Mouse (Mus musculus) stomach, embryonic 14.5 days (tissue): ENCODE measurements around the gene Chd5. TPM values are rescaled to one million over a fixed set of nuclear protein-coding genes. Genes with fewer than 3 reads are reported as not detected.

Source experiments
- ATAC-seq: fragments of 200-750 bp; cut with Nextera tagmentation; 2 replicates; pipeline ENCODE4 v1.8.0; 2017; ENCODE audit warnings: low read depth, moderate TSS enrichment; ENCODE audit not compliant: insufficient number of reproducible peaks, insufficient read depth, low FRiP score
- H3K27ac ChIP-seq: fragments of 300-500 bp; sonication (generic); 2 replicates; pipeline ENCODE4 v1.5.1; 2014; ENCODE audit warnings: mild to moderate bottlenecking, low read length, moderate library complexity, mixed read lengths
- H3K27me3 ChIP-seq: fragments of 300-500 bp; sonication (generic); 2 replicates; pipeline ENCODE4 v1.6.1; 2014; ENCODE audit warnings: low read length, control low read depth, mixed read lengths; ENCODE audit not compliant: control insufficient read depth, insufficient read depth
- H3K36me3 ChIP-seq: fragments of 300-500 bp; sonication (generic); 2 replicates; pipeline ENCODE4 v1.6.1; 2014; ENCODE audit warnings: mild to moderate bottlenecking, control low read depth, low read length, moderate library complexity, mixed read lengths; ENCODE audit not compliant: control insufficient read depth, insufficient read depth
- H3K4me1 ChIP-seq: fragments of 300-500 bp; sonication (generic); 2 replicates; pipeline ENCODE4 v1.6.1; 2014; ENCODE audit warnings: low read length, control low read depth, mixed read lengths; ENCODE audit not compliant: control insufficient read depth, insufficient read depth
- H3K4me2 ChIP-seq: fragments of 300-500 bp; sonication (generic); replicated peaks from 2 replicates; pipeline ENCODE4 v1.6.1; 2014; ENCODE audit warnings: low read depth, low read length, control low read depth
- H3K4me3 ChIP-seq: fragments of 300-500 bp; sonication (generic); 2 replicates; pipeline ENCODE4 v1.5.1; 2014; ENCODE audit warnings: low read depth, low read length, control low read depth
- H3K9ac ChIP-seq: fragments of 300-500 bp; sonication (generic); replicated peaks from 2 replicates; pipeline ENCODE4 v1.6.1; 2014; ENCODE audit warnings: low read depth, mild to moderate bottlenecking, control low read depth, low read length, moderate library complexity, mixed read lengths
- H3K9me3 ChIP-seq: fragments of 300-500 bp; sonication (generic); 2 replicates; pipeline ENCODE4 v1.6.1; 2016; ENCODE audit warnings: low read depth, low read length, control low read depth; ENCODE audit not compliant: control insufficient read depth
- WGBS: fragments of 180-500 bp; shearing (Covaris S2); extraction: QIAGEN DNeasy Blood & Tissue Kit; methylation state at CpG from one replicate; pipeline ENCODE4 v1.1.7; 2014; 5-methylcytosine and 5-hydroxymethylcytosine counted together
- polyA plus RNA-seq: library from polyadenylated mRNA; unstranded; fragments of >200 nt; fragmentation: Nextera tagmentation; extraction: Ambion mirVana; gene quantifications from 2 replicates; pipeline ENCODE4 v1.2.1, GENCODE M21; 2014

The Chd5 gene
- polyA plus RNA-seq, 1 experiment from 2014 or later: 0.81 TPM

DNA sequence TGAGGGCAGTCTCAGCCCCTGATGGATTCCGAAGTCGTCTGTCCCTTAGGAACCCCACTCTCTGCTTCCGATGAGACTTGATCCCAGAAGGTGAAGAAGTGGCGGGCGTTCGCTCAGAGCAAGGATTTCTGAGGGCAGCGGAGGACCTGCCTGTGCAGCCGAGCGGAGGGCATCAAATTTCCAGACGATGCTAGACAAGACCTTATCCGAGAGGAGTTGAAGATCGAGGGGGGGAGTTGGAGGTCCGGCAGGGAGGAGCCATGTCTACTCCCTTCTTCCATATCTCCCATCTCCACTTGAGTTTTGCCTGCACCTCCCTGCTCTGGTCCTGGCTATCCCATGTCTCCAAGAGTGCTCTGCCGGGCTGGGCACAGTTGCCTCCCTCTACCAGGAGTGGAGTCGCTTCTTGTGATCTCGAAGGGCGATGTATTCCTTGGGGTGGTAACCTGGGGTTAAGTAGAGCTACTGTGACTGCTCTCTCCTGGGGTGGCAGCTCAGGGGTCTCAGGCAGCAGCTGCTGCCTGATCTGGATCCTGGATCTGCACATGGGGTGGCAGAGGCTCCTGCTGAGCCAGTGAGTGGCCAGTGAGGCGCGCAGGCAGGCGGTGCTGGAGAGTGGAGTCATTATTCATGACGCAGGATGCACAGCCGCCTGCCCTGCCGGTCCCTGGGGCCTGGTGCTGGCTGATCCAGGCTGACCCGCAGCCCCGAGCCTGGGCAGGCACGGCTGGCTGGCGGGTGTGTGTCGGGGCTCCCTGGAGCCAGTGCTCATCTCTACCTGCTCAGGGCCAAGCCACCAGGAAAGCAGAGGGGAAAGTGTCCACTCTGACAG, 80.0 kb downstream of the Chd5 start:
- no peak for ATAC-seq
- Histone ChIP-seq H3K27me3 (no peaks in the 10 kb centered on the region), H3K9me3 (no peaks in the 10 kb centered on the region), H3K4me2 (no peak overlapping the region), H3K4me3 (no peak overlapping the region), H3K4me1 (no peaks in the 10 kb centered on the region), H3K27ac (no peak overlapping the region), H3K9ac (no peak overlapping the region), H3K36me3 (no peaks in the 10 kb centered on the region)
- WGBS: 36% methylated on average over 28 of the region's 28 CpGs

DNA sequence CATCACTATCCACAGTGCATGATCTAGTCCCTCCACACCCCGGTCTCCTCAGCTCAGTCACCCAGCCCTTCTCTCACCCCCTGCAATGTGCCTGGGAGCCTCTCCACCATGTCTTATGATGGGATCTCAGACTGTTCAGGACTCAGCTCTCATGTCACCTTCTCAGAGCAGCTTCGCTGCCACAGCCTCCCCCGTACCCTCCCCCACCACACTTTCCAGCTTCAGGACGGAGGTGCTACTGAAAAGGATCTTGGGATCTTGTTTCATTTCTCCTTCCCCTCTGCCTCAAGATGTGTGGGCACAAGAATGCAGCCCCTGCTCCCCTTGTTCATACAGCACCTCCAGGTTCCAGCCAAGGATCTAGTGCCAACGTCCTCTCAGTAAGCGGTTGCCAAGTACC, 85.1 kb downstream of the Chd5 start:
- 86% methylated on average over 6 of the region's 6 CpGs for WGBS
- no peak for ATAC-seq
- Histone ChIP-seq H3K9me3 (no peaks in the 10 kb centered on the region), H3K4me2 (no peak overlapping the region), H3K4me3 (no peak overlapping the region), H3K4me1 (no peaks in the 10 kb centered on the region), H3K27ac (no peak overlapping the region), H3K9ac (no peak overlapping the region), H3K36me3 (no peaks in the 10 kb centered on the region), H3K27me3 (no peaks in the 10 kb centered on the region)

DNA sequence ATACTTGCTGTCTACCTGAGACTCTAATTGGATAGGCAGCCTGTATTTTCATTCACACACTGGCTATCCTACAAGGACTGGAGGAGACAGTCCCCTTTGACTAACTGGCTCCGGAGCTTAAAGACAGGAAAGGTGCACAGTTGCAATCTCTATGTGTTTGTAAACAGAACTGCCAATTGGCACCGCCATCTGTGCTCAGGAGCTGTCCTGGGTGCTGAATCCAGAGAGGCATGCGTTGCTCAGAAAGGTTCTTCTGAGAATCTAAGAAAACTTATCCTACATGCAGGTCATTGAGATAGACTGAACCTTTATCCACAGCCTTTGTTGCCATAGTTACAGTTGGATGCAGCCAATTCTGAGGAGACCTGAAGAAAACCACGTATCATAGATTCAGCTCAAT, 85.9 kb downstream of the Chd5 start:
- 31% methylated on average over 4 of the region's 4 CpGs for WGBS
- ATAC-seq: no peak
- H3K36me3 ChIP-seq: no peaks in the 10 kb centered on the region
- no peaks in the 10 kb centered on the region for H3K9me3 ChIP-seq
- H3K9ac ChIP-seq: no peak overlapping the region
- no peak overlapping the region for H3K4me2 ChIP-seq
- H3K27ac ChIP-seq: no peak overlapping the region
- no peaks in the 10 kb centered on the region for H3K27me3 ChIP-seq
- no peak overlapping the region for H3K4me3 ChIP-seq
- H3K4me1 ChIP-seq: no peaks in the 10 kb centered on the region

DNA sequence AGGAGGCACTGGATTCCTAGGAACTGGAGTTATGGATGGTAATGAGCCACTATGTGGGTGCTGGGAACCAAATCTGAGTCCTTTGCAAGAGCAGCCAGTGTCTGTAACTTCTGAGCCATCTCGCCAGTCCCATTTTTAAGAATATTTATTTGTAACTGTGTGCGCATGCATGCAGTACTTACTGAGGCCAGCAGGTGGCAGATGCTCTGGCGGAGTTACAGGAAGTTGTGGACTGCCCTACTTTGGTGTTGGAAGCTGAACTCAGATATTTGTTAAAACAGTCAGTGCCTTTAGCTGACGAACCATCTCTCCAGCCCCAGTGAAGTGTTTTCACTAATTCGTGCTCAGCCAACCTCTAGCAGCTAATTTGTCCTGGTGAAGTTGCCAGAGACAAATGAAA, 86.5 kb downstream of the Chd5 start:
- Histone ChIP-seq H3K4me2 (no peak overlapping the region), H3K4me1 (no peaks in the 10 kb centered on the region), H3K9me3 (no peaks in the 10 kb centered on the region), H3K36me3 (no peaks in the 10 kb centered on the region), H3K9ac (no peak overlapping the region), H3K4me3 (no peak overlapping the region), H3K27ac (no peak overlapping the region), H3K27me3 (no peaks in the 10 kb centered on the region)
- ATAC-seq: no peak
- 65% methylated on average over 5 of the region's 5 CpGs for WGBS

DNA sequence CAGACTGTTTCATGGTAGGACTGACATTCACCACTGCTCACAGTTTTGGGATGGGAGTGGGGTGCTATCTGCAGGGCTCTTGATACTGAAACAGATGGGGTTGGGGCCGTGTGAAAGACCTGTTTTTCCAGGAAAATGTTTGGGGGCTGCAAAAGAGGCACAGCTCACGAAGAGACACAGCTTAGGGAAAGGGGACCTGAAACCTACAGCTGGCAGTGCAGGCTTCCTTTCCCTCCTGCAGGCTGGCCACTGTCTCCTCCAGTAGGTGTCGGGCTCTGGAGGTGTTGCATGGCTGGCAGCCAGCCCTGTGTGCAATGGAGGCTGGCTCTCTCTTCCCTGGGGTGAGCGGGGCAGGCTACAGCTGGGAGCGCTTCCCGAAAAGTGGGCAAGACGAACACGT, 89.8 kb downstream of the Chd5 start:
- Histone ChIP-seq H3K27me3 (no peaks in the 10 kb centered on the region), H3K4me1 (no peaks in the 10 kb centered on the region), H3K9ac (no peak overlapping the region), H3K4me3 (no peak overlapping the region), H3K36me3 (no peaks in the 10 kb centered on the region), H3K4me2 (no peak overlapping the region), H3K27ac (no peak overlapping the region), H3K9me3 (no peaks in the 10 kb centered on the region)
- ATAC-seq: no peak
- 59% methylated on average over 8 of the region's 8 CpGs for WGBS

DNA sequence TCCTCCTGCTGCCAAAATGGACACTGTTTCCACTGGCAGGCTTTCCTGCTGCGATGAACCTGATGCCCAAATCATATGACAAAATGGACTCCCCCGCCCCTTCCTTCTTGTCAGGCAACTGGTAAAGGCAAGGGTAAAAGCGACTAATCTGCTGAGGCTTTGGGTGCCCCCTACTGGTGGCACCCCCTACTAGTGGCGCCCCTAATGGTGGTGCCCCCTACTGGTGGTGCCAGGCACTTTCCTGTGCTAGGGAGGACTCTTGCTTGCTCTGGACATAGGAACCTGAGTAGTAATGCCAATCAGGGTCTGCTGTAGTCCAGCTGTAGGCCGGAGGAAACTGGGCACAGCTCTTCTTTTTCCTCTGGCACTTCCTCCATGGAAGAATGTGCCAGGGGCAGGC, 93.9 kb downstream of the Chd5 start:
- WGBS: 59% methylated on average over 5 of the region's 5 CpGs
- no peak for ATAC-seq
- H3K4me3 ChIP-seq: no peak overlapping the region
- H3K9me3 ChIP-seq: no peaks in the 10 kb centered on the region
- H3K27ac ChIP-seq: no peak overlapping the region
- no peak overlapping the region for H3K9ac ChIP-seq
- no peaks in the 10 kb centered on the region for H3K4me1 ChIP-seq
- no peaks in the 10 kb centered on the region for H3K27me3 ChIP-seq
- no peak overlapping the region for H3K4me2 ChIP-seq
- H3K36me3 ChIP-seq: no peaks in the 10 kb centered on the region

DNA sequence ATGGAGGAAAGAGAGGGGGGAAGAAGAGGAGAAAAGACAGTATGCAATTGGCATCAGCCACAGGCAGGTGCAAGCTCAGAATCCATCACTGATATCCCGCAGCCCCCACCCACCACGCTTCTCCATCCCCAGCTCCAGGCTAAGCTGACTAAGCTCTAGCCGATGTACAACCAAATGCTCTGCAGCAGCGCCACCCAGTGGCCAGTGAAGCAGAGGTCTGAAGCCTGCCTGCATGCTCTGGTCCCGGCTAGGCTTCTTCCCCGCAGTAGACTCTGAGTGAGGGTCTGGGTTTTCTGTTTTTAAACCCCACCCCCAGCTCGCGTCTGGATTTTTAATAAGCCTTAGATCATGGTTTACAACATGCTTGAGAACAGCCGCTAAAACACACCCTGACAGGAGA, 96.4 kb downstream of the Chd5 start:
- 2% methylated on average over 9 of the region's 9 CpGs for WGBS
- Histone ChIP-seq H3K36me3 (no peaks in the 10 kb centered on the region), H3K27me3 (no peaks in the 10 kb centered on the region), H3K4me3 (no peak overlapping the region), H3K4me2 (peak overlapping the region; percentile 31), H3K4me1 (no peaks in the 10 kb centered on the region), H3K27ac (no peak overlapping the region), H3K9ac (no peak overlapping the region), H3K9me3 (no peaks in the 10 kb centered on the region)
- peak; percentile 82 for ATAC-seq

DNA sequence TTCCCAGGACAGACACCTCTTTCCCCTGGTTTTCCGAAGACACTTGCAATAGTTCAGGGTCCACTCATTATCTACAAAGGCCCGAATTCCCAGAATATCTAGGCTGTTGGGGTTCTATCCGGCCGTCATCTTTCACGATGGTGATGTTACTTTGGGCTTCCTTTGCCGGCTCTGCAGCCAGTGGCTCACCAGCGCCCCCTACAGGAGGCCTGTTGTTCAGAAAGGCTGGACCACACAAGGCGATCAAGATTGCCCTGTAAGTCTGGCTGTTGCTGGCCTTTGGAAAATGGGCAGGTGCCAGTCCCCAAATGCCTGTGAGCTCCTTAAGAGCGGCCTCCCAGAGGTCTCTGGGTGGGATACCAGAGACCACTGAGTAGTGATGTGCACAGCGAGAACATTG, 96.8 kb downstream of the Chd5 start:
- no peaks in the 10 kb centered on the region for H3K36me3 ChIP-seq
- no peaks in the 10 kb centered on the region for H3K9me3 ChIP-seq
- 10% methylated on average over 10 of the region's 10 CpGs for WGBS
- no peaks in the 10 kb centered on the region for H3K27me3 ChIP-seq
- peak overlapping the region; percentile 31 for H3K4me2 ChIP-seq
- no peak overlapping the region for H3K27ac ChIP-seq
- ATAC-seq: no peak
- no peak overlapping the region for H3K4me3 ChIP-seq
- H3K9ac ChIP-seq: no peak overlapping the region
- no peaks in the 10 kb centered on the region for H3K4me1 ChIP-seq
